Mouse (Mus musculus) heart, adult 11 months (tissue): Measurements from ENCODE around the gene Plk3.

ENCODE experiments used
- DNase-seq: peaks from one replicate; pipeline ENCODE4 v3.0.0; 2022

Plk3 gene

DNA sequence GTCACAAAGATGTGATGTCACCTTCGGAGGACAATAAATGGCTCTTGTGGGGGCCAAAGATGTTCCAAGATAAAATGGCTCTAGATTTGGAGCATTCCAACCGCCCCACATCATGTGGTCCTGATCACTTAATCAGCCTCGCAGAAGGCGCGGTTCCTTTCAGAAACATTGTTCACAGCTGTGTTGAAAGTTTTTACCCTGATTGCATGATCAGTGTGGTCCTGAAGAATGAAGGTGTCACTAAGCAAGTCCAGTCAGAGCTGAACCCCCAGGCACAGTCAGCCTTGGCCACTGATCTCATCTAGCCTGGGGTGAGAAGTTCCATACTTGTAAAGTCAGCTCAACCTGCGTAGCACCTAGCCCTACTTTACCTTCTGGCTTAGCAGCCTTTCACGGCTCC is 15.8 kb downstream of the Plk3 start:
- no peak for DNase-seq

- DNase-seq: no peak
Observed at GRCm38 (mm10) chr4:117115592-117115991, 18.2 kb downstream of the Plk3 start.

GRCm38 (mm10) chr4:117113237-117113636 is 20.5 kb downstream of the Plk3 start:
- DNase-seq: no peak

DNA sequence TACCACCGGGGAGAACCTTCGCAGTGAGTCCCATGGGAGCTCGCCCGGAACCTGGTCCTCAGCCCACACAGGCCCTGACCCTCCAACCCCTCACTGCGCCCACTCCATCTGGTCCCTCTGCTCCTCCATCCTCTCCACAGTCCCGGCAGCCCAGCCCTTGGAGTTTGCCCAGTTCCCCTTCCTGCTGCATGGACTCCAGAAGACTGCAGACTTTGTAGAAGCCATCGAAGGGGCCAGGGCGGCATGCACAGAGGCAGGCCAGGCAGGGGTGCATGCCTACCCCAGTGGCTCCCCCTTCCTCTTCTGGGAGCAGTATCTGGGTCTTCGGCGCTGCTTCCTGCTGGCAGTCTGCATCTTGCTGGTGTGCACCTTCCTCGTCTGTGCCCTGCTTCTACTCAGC is 22.8 kb downstream of the Plk3 start:
- DNase-seq: no peak

DNA sequence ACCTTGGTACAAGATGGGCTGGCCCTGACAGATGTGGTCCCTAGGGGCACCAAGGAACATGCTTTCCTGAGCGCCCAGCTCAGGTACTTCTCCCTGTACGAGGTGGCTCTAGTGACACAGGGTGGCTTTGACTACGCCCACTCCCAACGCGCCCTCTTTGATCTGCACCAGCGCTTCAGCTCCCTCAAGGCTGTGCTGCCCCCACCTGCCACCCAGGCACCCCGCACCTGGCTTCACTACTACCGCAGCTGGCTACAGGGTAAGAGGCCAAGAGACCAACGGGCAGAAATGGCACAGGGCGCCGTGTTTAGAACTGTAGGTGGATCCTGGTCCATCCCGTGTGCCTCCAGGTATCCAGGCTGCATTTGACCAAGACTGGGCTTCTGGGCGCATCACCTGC is 23.5 kb downstream of the Plk3 start:
- DNase-seq: peak; percentile 89

DNA sequence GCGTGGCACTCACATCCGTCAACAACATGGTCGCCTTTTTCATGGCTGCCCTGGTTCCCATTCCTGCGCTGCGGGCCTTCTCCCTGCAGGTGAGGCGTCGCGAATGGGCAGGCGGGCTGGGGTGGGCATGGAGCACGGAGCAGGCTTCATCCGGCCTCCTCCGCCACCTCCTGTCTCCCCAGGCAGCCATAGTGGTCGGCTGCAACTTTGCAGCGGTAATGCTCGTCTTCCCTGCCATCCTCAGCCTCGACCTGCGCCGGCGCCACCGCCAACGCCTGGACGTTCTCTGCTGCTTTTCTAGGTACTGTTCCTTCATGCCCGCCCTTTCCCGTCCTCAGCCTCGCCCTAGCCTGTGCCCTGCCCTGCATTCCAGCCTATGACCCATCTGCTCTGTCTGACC is 24.4 kb downstream of the Plk3 start:
- DNase-seq: peak; percentile 79

GRCm38 (mm10) chr4:117108524-117108849 is 25.3 kb downstream of the Plk3 start:
- DNase-seq: peak; percentile 91

DNA sequence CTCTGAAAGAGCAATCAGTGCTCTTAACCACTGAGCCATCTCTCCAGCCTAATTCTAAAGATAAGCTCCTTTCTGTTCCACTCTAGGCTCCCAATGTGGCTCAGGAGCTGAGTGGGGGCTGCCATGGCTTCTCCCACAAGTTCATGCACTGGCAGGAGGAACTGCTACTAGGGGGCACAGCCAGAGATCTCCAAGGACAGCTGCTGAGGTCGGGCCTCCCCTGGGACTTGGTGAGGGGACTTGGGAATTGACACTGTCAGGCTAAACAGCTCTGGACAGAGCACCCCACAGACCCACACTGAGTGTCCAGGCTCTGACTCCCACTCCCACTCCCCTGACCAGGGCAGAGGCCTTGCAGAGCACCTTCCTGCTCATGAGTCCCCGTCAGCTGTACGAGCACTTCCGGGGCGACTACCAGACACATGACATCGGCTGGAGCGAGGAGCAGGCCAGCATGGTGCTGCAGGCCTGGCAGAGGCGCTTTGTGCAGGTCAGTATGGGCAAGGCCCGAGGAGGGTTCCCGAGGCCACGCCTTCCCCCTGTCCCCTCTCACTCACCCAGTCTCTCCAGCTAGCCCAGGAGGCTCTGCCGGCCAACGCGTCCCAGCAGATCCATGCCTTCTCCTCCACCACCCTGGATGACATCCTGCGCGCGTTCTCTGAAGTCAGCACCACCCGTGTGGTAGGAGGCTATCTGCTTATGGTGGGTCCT is 25.8 kb downstream of the Plk3 start:
- peak; percentile 86 for DNase-seq

DNA sequence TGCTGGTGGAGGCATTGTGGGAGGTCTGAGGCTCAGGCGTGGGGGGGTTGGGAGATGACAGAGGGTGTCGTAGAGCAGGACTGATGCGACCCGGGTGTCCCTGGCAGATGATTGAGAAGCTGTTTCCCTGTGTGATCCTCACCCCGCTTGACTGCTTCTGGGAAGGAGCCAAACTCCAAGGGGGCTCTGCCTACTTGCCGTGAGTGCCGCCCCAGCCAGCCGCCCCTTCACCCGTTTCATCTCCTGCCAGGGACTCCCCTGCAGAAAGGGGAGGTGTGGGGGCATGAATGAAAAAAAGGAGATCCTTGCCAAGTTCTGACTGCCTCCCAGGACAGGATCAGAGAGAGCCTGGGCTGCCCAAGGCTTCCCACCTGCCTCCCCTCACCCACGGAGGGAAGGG is 28.6 kb downstream of the Plk3 start:
- peak; percentile 85 for DNase-seq

GRCm38 (mm10) chr4:117104672-117105071 is 29.1 kb downstream of the Plk3 start:
- no peak for DNase-seq

DNA sequence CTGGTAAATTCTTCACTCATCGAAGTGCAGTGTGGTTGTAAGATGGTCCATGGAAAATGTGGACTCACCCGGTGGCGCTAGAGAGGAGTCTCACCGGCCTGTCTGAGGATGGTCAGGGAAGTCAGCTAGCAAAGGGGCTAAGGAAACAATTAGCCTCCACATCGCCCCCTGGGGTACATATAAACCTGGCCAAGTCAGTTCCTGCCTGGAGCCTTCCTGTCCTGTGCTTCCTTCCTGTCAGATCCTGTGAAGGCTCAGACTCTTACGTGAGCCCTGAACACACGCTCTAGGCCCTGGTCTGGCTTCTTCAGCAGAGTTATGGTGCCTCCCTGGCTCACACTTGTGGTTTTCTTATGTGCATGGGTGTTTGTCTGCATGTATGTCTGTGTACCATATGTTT is 32.5 kb downstream of the Plk3 start:
- DNase-seq: peak; percentile 95

DNA sequence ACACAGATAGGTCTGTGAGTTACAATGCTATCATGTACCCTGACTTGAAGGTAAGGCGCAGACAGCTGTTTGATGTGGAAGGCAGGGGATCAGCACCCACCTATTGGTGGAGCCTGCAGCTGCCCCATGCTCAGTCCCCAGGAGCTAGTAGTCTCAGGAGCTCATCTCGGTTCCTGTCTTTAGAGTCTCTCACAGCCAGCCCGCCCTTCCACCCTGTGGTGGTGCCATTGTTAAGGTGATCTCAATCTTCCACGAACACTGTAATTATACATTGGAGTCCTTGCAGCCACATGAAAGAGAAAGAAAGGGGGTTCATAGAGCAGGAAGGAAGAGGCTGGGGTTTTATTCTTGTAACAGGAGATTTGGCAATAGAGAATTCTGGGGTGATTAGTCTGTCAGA is 33.7 kb downstream of the Plk3 start:
- peak; percentile 86 for DNase-seq

DNA sequence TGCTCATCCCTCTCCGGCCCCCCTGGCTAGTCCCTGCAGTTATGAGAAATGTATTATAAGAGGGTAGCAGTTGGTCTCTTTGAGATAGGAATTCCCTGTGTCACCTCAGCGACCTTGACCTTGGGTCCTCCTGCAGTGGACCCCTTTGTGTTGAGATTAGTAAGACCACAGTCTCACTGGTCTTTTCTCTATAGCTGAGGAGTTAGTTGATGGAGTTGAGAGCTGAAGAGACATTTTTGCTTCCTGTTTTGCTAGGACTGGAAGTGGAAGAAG is 35.1 kb downstream of the Plk3 start:
- DNase-seq: peak; percentile 80

DNA sequence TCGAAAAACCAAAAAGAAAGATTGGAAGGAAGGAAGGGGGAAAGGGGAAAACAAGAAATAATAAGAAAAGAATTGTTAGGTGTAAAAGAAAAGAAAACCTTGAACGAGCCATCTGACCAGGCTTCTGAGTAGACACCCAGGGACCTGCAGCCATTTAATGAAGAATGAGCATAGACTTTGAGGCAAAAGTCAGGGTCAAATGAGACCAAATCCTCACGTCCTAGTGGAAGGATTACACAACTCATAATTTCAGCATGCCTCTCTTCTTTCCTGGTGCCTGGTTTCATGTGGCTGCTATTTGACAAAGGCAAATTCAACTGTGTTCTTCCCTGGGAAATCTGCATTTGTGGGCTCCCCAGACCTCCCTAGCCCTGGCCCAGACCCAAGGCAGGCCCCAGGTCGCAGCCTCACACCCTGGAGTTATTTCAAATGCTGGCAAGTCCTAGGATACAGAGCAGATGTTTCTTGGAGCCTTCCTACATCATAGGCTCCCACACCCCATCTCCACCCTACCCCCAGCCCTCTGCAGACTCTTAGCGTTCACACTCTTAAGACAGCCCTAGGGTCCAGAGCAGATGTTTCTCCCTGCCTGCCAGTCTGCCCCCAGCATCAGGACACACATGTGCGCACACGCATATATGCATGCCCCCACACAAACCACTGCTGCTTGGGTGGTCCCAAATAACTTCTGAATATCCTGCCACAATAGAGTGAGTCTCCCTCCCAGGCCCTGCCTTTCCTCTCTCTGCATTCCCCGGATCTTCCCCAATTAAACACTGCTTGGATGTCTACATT is 35.6 kb downstream of the Plk3 start:
- DNase-seq: peak; percentile 87

- peak; percentile 93 for DNase-seq
Observed at GRCm38 (mm10) chr4:117096666-117097065, 37.1 kb downstream of the Plk3 start.

GRCm38 (mm10) chr4:117095551-117096452 is 38.0 kb downstream of the Plk3 start, which contains the start of gene Ptch2:
Gene Ptch2 (plus strand): TSS chr4:117096075.
- DNase-seq: peak; percentile 98

DNA sequence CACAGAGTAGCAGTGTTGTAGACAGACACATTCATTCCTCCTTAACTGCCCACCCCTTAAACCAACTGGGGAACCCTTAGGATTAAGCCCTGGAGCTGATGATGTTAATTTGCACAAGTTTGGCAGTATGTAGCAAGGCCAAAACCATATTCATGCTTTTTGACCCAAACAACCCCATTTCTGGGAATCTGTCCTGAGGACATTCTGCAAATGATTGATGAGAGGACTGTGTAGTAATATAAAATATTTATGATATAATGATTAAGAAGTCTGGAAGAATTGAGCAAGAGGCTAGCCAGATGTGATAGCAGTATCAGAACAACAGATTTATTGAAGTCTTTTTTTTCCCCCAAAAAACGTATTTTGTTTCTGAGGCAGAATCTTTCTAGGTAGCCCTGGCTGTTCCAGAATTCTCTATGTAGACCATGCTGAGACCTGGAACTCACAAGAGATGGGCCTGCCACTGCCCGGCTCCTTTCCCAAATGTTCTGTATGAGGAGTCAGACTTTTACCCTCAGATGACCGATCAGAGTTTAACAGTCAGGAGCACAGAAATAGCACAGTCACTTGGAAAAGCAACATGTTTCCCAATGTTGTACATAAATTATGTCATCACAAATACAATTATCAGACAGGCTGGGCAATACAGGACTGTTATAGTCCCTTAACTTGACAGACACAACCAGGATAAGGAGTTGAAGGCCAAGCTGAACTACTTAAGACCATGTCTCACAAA is 39.0 kb downstream of the Plk3 start:
- DNase-seq: no peak

GRCm38 (mm10) chr4:117090586-117090985 is 43.2 kb downstream of the Plk3 start:
- no peak for DNase-seq

GRCm38 (mm10) chr4:117087948-117088640 is 45.7 kb downstream of the Plk3 start:
- DNase-seq: no peak
